Mouse (Mus musculus): ENCODE data around the gene Olfr724.
"Not testable (repeated sequence)": the region's sequence is repeated elsewhere in the genome, so short reads cannot be mapped to it uniquely, and the experiment has no call there.

Gene Olfr724

DNA sequence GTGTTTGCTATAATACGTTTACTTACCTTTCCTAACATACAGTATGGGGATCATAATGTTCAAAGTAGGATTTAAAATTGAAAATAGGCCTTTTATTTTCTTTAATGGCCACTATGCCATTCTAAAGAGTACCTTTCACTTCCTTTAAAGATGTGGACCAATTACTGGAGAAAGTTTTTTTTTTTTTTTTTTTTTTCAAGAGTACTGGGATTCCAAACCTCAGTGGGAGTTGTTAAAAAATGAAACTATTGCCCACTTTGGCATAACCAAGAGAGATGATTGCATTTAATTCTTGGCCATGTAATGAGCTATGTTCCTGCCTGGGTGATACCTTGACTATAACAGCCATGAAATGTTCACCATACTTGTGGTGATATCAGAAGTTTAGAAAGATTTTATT is at the start of gene Olfr724:
TSS of gene Olfr724 (minus strand) at position 101 of the 400 bp plus-strand sequence.
- DNase-seq (ENCODE audit: low spot score in 2 of 2) = not testable (repeated sequence)

DNA sequence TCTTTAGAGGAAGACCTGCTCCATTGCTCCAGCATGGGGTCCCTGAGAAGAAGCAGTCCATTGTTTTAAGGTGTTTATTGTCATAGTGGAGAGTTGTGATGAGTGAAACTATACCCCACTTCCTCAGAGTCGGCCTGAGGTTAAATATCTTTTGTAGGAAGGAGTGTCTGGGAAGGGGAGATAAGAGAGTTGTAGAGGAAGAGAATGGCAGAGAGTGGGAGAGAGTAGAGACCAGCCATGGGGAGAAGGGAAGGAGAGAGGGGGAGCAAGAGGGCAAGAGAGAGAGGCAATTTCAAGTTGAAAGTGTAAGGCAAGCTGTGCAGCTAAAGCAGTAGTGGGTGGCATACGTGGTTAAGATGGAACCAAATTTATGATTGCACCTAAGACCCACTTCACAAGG is 7.2 kb downstream of the Olfr724 start:
- no peak for DNase-seq (ENCODE audit: low spot score in 2 of 2)

DNA sequence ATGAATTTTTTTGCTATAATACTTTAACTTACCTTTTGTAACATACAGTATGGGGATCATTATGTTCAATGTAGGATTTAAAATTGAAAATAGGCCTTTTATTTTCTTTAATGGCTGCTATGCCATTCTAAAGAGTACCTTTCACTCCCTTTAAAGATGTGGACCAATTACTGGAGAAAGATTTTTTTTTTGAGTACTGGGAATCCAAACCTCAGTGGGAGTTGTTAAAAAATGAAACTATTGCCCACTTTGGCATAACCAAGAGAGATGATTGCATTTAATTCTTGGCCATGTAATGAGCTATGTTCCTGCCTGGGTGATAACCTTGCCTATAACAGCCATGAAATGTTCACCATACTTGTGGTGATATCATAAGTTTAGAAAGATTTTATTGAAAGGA is 31.4 kb downstream of the Olfr724 start, which contains the start of gene Olfr723:
TSS of gene Olfr723 (minus strand) at position 101 of the 400 bp plus-strand sequence.
- DNase-seq (ENCODE audit: low spot score in 2 of 2) = not testable (repeated sequence)
